Mouse (Mus musculus): ENCODE data around the gene Inf2. TPM values are rescaled to one million over a fixed set of nuclear protein-coding genes. Genes with fewer than 3 reads are reported as not detected.

The Inf2 gene
- polyA plus RNA-seq, 2 experiments = 2.0 to 6.2 TPM

GRCm38 (mm10) chr12:112660576-112661326 lies 72.2 kb downstream of the Inf2 start:
- ATAC-seq (ENCODE audit: insufficient read depth) (no peak), DNase-seq (ENCODE audit: low read depth in 3 of 3, low spot score in 3 of 3) (no peak)
- Histone ChIP-seq H3K9me3 (ENCODE audit: control insufficient read depth, low read length) (no peaks in the 10 kb centered on the region), H3K4me3 (ENCODE audit: insufficient read depth in 1 of 2, low read depth in 2 of 2, low read length in 2 of 2) (no peak overlapping the region), H3K27ac (no peak overlapping the region), H3K36me3 (replicated peaks; ENCODE audit: control insufficient read depth, insufficient read depth, low read depth) (peaks cover 30% of the 10 kb centered on the region), H3K27me3 (ENCODE audit: control insufficient read depth, insufficient read depth, low read length) (no peaks in the 10 kb centered on the region), H3K4me1 (replicated peaks; ENCODE audit: control insufficient read depth in 2 of 2, insufficient read depth in 2 of 2, low read length in 1 of 2) (no peaks in the 10 kb centered on the region), H3K4me2 (ENCODE audit: low read depth) (no peak overlapping the region), H3K9ac (replicated peaks) (no peak overlapping the region)
- 66% methylated on average over 5 of the region's 5 CpGs for WGBS (ENCODE audit: insufficient replicate concordance)
- TF ChIP-seq EP300 (IDR thresholded peaks at IDR 0.05; ENCODE audit: low read depth) (no peak), CTCF (IDR thresholded peaks at IDR 0.05; ENCODE audit: low read depth) (no peak)

- DNase-seq (ENCODE audit: low read depth in 3 of 3, low spot score in 3 of 3) (no peak), ATAC-seq (ENCODE audit: insufficient read depth) (no peak)
- 88% methylated on average over 3 of the region's 3 CpGs for WGBS (ENCODE audit: insufficient replicate concordance)
- Histone ChIP-seq H3K4me2 (ENCODE audit: low read depth) (no peak overlapping the region), H3K27me3 (ENCODE audit: control insufficient read depth, insufficient read depth, low read length) (no peaks in the 10 kb centered on the region), H3K9ac (replicated peaks) (no peak overlapping the region), H3K27ac (no peak overlapping the region), H3K36me3 (replicated peaks; ENCODE audit: control insufficient read depth, insufficient read depth, low read depth) (peaks cover 25% of the 10 kb centered on the region), H3K4me3 (ENCODE audit: insufficient read depth in 1 of 2, low read depth in 2 of 2, low read length in 2 of 2) (no peak overlapping the region), H3K9me3 (ENCODE audit: control insufficient read depth, low read length) (no peaks in the 10 kb centered on the region), H3K4me1 (replicated peaks; ENCODE audit: control insufficient read depth in 2 of 2, insufficient read depth in 2 of 2, low read length in 1 of 2) (no peaks in the 10 kb centered on the region)
- no peak for TF ChIP-seq CTCF (IDR thresholded peaks at IDR 0.05; ENCODE audit: low read depth)
- TF ChIP-seq EP300 (IDR thresholded peaks at IDR 0.05; ENCODE audit: low read depth) = no peak
Measured at GRCm38 (mm10) chr12:112661327-112661605, 72.7 kb downstream of the Inf2 start.

GRCm38 (mm10) chr12:112661851-112662250 lies 73.3 kb downstream of the Inf2 start:
- no peak overlapping the region for H3K27ac ChIP-seq

GRCm38 (mm10) chr12:112663303-112663702 lies 74.7 kb downstream of the Inf2 start:
- H3K9ac ChIP-seq (replicated peaks) = no peak overlapping the region

More at GRCm38 (mm10) chr12:112661851-112662250, 73.3 kb downstream of the Inf2 start:
- Histone ChIP-seq H3K27me3 (ENCODE audit: control insufficient read depth, insufficient read depth, low read length) (no peaks in the 10 kb centered on the region), H3K4me1 (replicated peaks; ENCODE audit: control insufficient read depth in 2 of 2, insufficient read depth in 2 of 2, low read length in 1 of 2) (no peaks in the 10 kb centered on the region), H3K4me2 (ENCODE audit: low read depth) (no peak overlapping the region), H3K9me3 (ENCODE audit: control insufficient read depth, low read length) (no peaks in the 10 kb centered on the region), H3K36me3 (replicated peaks; ENCODE audit: control insufficient read depth, insufficient read depth, low read depth) (peaks cover 19% of the 10 kb centered on the region), H3K4me3 (ENCODE audit: insufficient read depth in 1 of 2, low read depth in 2 of 2, low read length in 2 of 2) (no peak overlapping the region), H3K9ac (replicated peaks) (no peak overlapping the region)
- DNase-seq (ENCODE audit: low read depth in 3 of 3, low spot score in 3 of 3) (no peak), ATAC-seq (ENCODE audit: insufficient read depth) (no peak)
- WGBS (ENCODE audit: insufficient replicate concordance) = 76% methylated on average over 9 of the region's 9 CpGs
- TF ChIP-seq EP300 (IDR thresholded peaks at IDR 0.05; ENCODE audit: low read depth) (no peak), CTCF (IDR thresholded peaks at IDR 0.05; ENCODE audit: low read depth) (no peak)

GRCm38 (mm10) chr12:112663716-112664115 lies 75.1 kb downstream of the Inf2 start:
- no peak overlapping the region for H3K4me3 ChIP-seq (ENCODE audit: insufficient read depth in 1 of 2, low read depth in 2 of 2, low read length in 2 of 2)
- ATAC-seq (ENCODE audit: insufficient read depth) (no peak), DNase-seq (ENCODE audit: low read depth in 3 of 3, low spot score in 3 of 3) (no peak)
- no peak for TF ChIP-seq CTCF (IDR thresholded peaks at IDR 0.05; ENCODE audit: low read depth)
- TF ChIP-seq EP300 (IDR thresholded peaks at IDR 0.05; ENCODE audit: low read depth) = no peak
- H3K27me3 ChIP-seq (ENCODE audit: control insufficient read depth, insufficient read depth, low read length) = no peaks in the 10 kb centered on the region
- no peaks in the 10 kb centered on the region for H3K4me1 ChIP-seq (replicated peaks; ENCODE audit: control insufficient read depth in 2 of 2, insufficient read depth in 2 of 2, low read length in 1 of 2)
- 91% methylated on average over 12 of the region's 12 CpGs for WGBS (ENCODE audit: insufficient replicate concordance)
- H3K27ac ChIP-seq = no peak overlapping the region
- H3K36me3 ChIP-seq (replicated peaks; ENCODE audit: control insufficient read depth, insufficient read depth, low read depth) = peaks cover 5% of the 10 kb centered on the region
- no peaks in the 10 kb centered on the region for H3K9me3 ChIP-seq (ENCODE audit: control insufficient read depth, low read length)
- no peak overlapping the region for H3K4me2 ChIP-seq (ENCODE audit: low read depth)
- no peak overlapping the region for H3K9ac ChIP-seq (replicated peaks)

More at GRCm38 (mm10) chr12:112663303-112663702, 74.7 kb downstream of the Inf2 start:
- ATAC-seq (ENCODE audit: insufficient read depth) = no peak
- Histone ChIP-seq H3K36me3 (replicated peaks; ENCODE audit: control insufficient read depth, insufficient read depth, low read depth) (peaks cover 8% of the 10 kb centered on the region), H3K27ac (no peak overlapping the region), H3K4me1 (replicated peaks; ENCODE audit: control insufficient read depth in 2 of 2, insufficient read depth in 2 of 2, low read length in 1 of 2) (no peaks in the 10 kb centered on the region), H3K4me2 (ENCODE audit: low read depth) (no peak overlapping the region), H3K27me3 (ENCODE audit: control insufficient read depth, insufficient read depth, low read length) (no peaks in the 10 kb centered on the region), H3K9me3 (ENCODE audit: control insufficient read depth, low read length) (no peaks in the 10 kb centered on the region), H3K4me3 (ENCODE audit: insufficient read depth in 1 of 2, low read depth in 2 of 2, low read length in 2 of 2) (no peak overlapping the region)
- DNase-seq (ENCODE audit: low read depth in 3 of 3, low spot score in 3 of 3) = no peak
- TF ChIP-seq EP300 (IDR thresholded peaks at IDR 0.05; ENCODE audit: low read depth) = no peak
- no peak for TF ChIP-seq CTCF (IDR thresholded peaks at IDR 0.05; ENCODE audit: low read depth)
- WGBS (ENCODE audit: insufficient replicate concordance) = 82% methylated on average over 11 of the region's 11 CpGs
